Mouse (Mus musculus) liver, embryonic 15.5 days (tissue): ENCODE measurements around the gene Slc16a10. TPM values are rescaled to one million over a fixed set of nuclear protein-coding genes. Genes with fewer than 3 reads are reported as not detected.

Experiments used
- ATAC-seq: fragments of 200-750 bp; cut with Nextera tagmentation; 2 replicates; pipeline ENCODE4 v1.8.0; 2017; ENCODE audit warnings: moderate number of reproducible peaks, mild to moderate bottlenecking, moderate library complexity; ENCODE audit not compliant: insufficient read depth
- H3K27ac ChIP-seq: fragments of 300-500 bp; sonication (generic); replicated peaks from 2 replicates; pipeline ENCODE4 v1.5.1; 2015; ENCODE audit warnings: mild to moderate bottlenecking, inconsistent platforms
- H3K27me3 ChIP-seq: fragments of 300-500 bp; sonication (generic); 2 replicates; pipeline ENCODE4 v1.6.1; 2015; ENCODE audit warnings: mild to moderate bottlenecking, inconsistent platforms
- H3K36me3 ChIP-seq: fragments of 300-500 bp; sonication (generic); replicated peaks from 2 replicates; pipeline ENCODE4 v1.6.1; 2015; ENCODE audit warnings: moderate library complexity, mild to moderate bottlenecking, inconsistent platforms
- H3K4me1 ChIP-seq: fragments of 300-500 bp; sonication (generic); replicated peaks from 2 replicates; pipeline ENCODE4 v1.6.1; 2015; ENCODE audit warnings: inconsistent platforms
- H3K4me2 ChIP-seq: fragments of 300-500 bp; sonication (generic); 2 replicates; pipeline ENCODE4 v1.6.1; 2015; ENCODE audit warnings: moderate library complexity, mild to moderate bottlenecking, inconsistent platforms
- H3K4me3 ChIP-seq: fragments of 300-500 bp; sonication (generic); replicated peaks from 2 replicates; pipeline ENCODE4 v1.5.1; 2015; ENCODE audit warnings: mild to moderate bottlenecking, inconsistent platforms
- H3K9ac ChIP-seq: fragments of 300-500 bp; sonication (generic); 2 replicates; pipeline ENCODE4 v1.6.1; 2015; ENCODE audit warnings: moderate library complexity, mild to moderate bottlenecking, inconsistent platforms
- H3K9me3 ChIP-seq: fragments of 300-500 bp; sonication (generic); replicated peaks from 2 replicates; pipeline ENCODE4 v1.6.1; 2016; ENCODE audit warnings: inconsistent platforms
- WGBS: fragments of 180-500 bp; shearing (Covaris S2); methylation state at CpG from one replicate; pipeline ENCODE4 v1.1.7; 2015; ENCODE audit warnings: mixed read lengths; ENCODE audit not compliant: insufficient replicate concordance; 5-methylcytosine and 5-hydroxymethylcytosine counted together
- polyA plus RNA-seq: library from polyadenylated mRNA; unstranded; fragments of >200 nt; fragmentation: Nextera tagmentation; extraction: Ambion mirVana; gene quantifications from 2 replicates; pipeline ENCODE4 v1.2.1, GENCODE M21; 2015

Gene Slc16a10
- polyA plus RNA-seq, 1 experiment from 2014 or later: 79.2 TPM

GRCm38 (mm10) chr10:40067529-40067928 lies 74.5 kb downstream of the Slc16a10 start:
- ATAC-seq: no peak
- Histone ChIP-seq H3K27me3 (no peaks in the 10 kb centered on the region), H3K36me3 (peaks cover 62% of the 10 kb centered on the region), H3K4me2 (no peak overlapping the region), H3K9me3 (no peaks in the 10 kb centered on the region), H3K4me3 (no peak overlapping the region), H3K9ac (no peak overlapping the region), H3K4me1 (peaks cover 18% of the 10 kb centered on the region), H3K27ac (no peak overlapping the region)
- 93% methylated on average over 1 of the region's 1 CpGs for WGBS

- no peak overlapping the region for H3K9ac ChIP-seq
- H3K4me2 ChIP-seq: no peak overlapping the region
- peaks cover 65% of the 10 kb centered on the region for H3K36me3 ChIP-seq
- H3K27me3 ChIP-seq: no peaks in the 10 kb centered on the region
- H3K27ac ChIP-seq: no peak overlapping the region
- H3K4me3 ChIP-seq: no peak overlapping the region
- WGBS: no CpG with 5 or more reads among the region's 1 CpGs
- no peak for ATAC-seq
- no peaks in the 10 kb centered on the region for H3K9me3 ChIP-seq
- peaks cover 18% of the 10 kb centered on the region for H3K4me1 ChIP-seq
Measured at GRCm38 (mm10) chr10:40067071-40067470, 75.0 kb downstream of the Slc16a10 start.

GRCm38 (mm10) chr10:40065357-40065756 lies 76.7 kb downstream of the Slc16a10 start:
- Histone ChIP-seq H3K27me3 (no peaks in the 10 kb centered on the region), H3K4me3 (no peak overlapping the region), H3K36me3 (peaks cover 77% of the 10 kb centered on the region), H3K4me1 (peaks cover 12% of the 10 kb centered on the region), H3K9ac (no peak overlapping the region), H3K27ac (no peak overlapping the region), H3K9me3 (no peaks in the 10 kb centered on the region), H3K4me2 (no peak overlapping the region)
- WGBS: 58% methylated on average over 3 of the region's 3 CpGs
- ATAC-seq: no peak

- Histone ChIP-seq H3K9ac (no peak overlapping the region), H3K4me1 (peaks cover 4% of the 10 kb centered on the region), H3K36me3 (peaks cover 68% of the 10 kb centered on the region), H3K27me3 (no peaks in the 10 kb centered on the region), H3K27ac (peak overlapping the region; percentile 51), H3K4me3 (no peak overlapping the region), H3K9me3 (no peaks in the 10 kb centered on the region), H3K4me2 (0 out of 2 replicates have a peak overlapping the region, but pooled peaks have one; percentile 11)
- 60% methylated on average over 5 of the region's 5 CpGs for WGBS
- ATAC-seq: no peak
Measured at GRCm38 (mm10) chr10:40063291-40063890, 78.7 kb downstream of the Slc16a10 start.

- H3K36me3 ChIP-seq: peaks cover 63% of the 10 kb centered on the region
- H3K4me3 ChIP-seq: no peak overlapping the region
- ATAC-seq: no peak
- H3K9ac ChIP-seq: no peak overlapping the region
- peaks cover 4% of the 10 kb centered on the region for H3K4me1 ChIP-seq
- 0 out of 2 replicates have a peak overlapping the region, but pooled peaks have one; percentile 11 for H3K4me2 ChIP-seq
- WGBS: 79% methylated on average over 6 of the region's 6 CpGs
- no peaks in the 10 kb centered on the region for H3K9me3 ChIP-seq
- H3K27me3 ChIP-seq: no peaks in the 10 kb centered on the region
- peak overlapping the region; percentile 51; the same call in 1 of the 2 replicates for H3K27ac ChIP-seq
Measured at GRCm38 (mm10) chr10:40062812-40063211, 79.2 kb downstream of the Slc16a10 start.

- Histone ChIP-seq H3K9me3 (no peaks in the 10 kb centered on the region), H3K9ac (no peak overlapping the region), H3K4me1 (peaks cover 4% of the 10 kb centered on the region), H3K27me3 (no peaks in the 10 kb centered on the region), H3K36me3 (peaks cover 67% of the 10 kb centered on the region), H3K4me3 (no peak overlapping the region), H3K4me2 (no peak overlapping the region), H3K27ac (0 out of 2 replicates have a peak overlapping the region, but pooled peaks have one; percentile 51)
- WGBS: 90% methylated on average over 5 of the region's 5 CpGs
- no peak for ATAC-seq
Measured at GRCm38 (mm10) chr10:40061926-40062325, 80.1 kb downstream of the Slc16a10 start.

GRCm38 (mm10) chr10:40058786-40059120 lies 83.3 kb downstream of the Slc16a10 start:
- H3K4me1 ChIP-seq: peaks cover 4% of the 10 kb centered on the region
- no peaks in the 10 kb centered on the region for H3K9me3 ChIP-seq
- no peak overlapping the region for H3K9ac ChIP-seq
- no peaks in the 10 kb centered on the region for H3K27me3 ChIP-seq
- no peak for ATAC-seq
- WGBS: 79% methylated on average over 3 of the region's 3 CpGs
- H3K36me3 ChIP-seq: peaks cover 72% of the 10 kb centered on the region
- H3K27ac ChIP-seq: no peak overlapping the region
- no peak overlapping the region for H3K4me2 ChIP-seq
- no peak overlapping the region for H3K4me3 ChIP-seq

GRCm38 (mm10) chr10:40058062-40058785 lies 83.8 kb downstream of the Slc16a10 start:
- no peaks in the 10 kb centered on the region for H3K27me3 ChIP-seq
- no peak overlapping the region for H3K9ac ChIP-seq
- H3K4me3 ChIP-seq: no peak overlapping the region
- H3K9me3 ChIP-seq: no peaks in the 10 kb centered on the region
- H3K4me2 ChIP-seq: no peak overlapping the region
- H3K27ac ChIP-seq: no peak overlapping the region
- 60% methylated on average over 6 of the region's 6 CpGs for WGBS
- peaks cover 4% of the 10 kb centered on the region for H3K4me1 ChIP-seq
- peaks cover 75% of the 10 kb centered on the region for H3K36me3 ChIP-seq
- ATAC-seq: no peak

- H3K36me3 ChIP-seq: peaks cover 75% of the 10 kb centered on the region
Measured at GRCm38 (mm10) chr10:40057615-40058014, 84.4 kb downstream of the Slc16a10 start.

GRCm38 (mm10) chr10:40054455-40054854 lies 87.6 kb downstream of the Slc16a10 start:
- H3K36me3 ChIP-seq: peaks cover 73% of the 10 kb centered on the region
- H3K4me1 ChIP-seq: peaks cover 4% of the 10 kb centered on the region; the same call in 1 of the 2 replicates
- WGBS: 88% methylated on average over 8 of the region's 8 CpGs

More at GRCm38 (mm10) chr10:40057615-40058014, 84.4 kb downstream of the Slc16a10 start:
- ATAC-seq: no peak
- H3K9me3 ChIP-seq: no peaks in the 10 kb centered on the region
- no peak overlapping the region for H3K4me3 ChIP-seq
- no peaks in the 10 kb centered on the region for H3K27me3 ChIP-seq
- 40% methylated on average over 2 of the region's 2 CpGs for WGBS
- H3K4me2 ChIP-seq: no peak overlapping the region
- H3K9ac ChIP-seq: no peak overlapping the region
- peaks cover 4% of the 10 kb centered on the region; the same call in 1 of the 2 replicates for H3K4me1 ChIP-seq
- H3K27ac ChIP-seq: no peak overlapping the region

GRCm38 (mm10) chr10:40053896-40054295 lies 88.2 kb downstream of the Slc16a10 start:
- Histone ChIP-seq H3K4me1 (peaks cover 2% of the 10 kb centered on the region; the same call in 1 of the 2 replicates), H3K27ac (no peak overlapping the region), H3K9ac (no peak overlapping the region), H3K4me2 (no peak overlapping the region), H3K9me3 (no peaks in the 10 kb centered on the region), H3K36me3 (peaks cover 71% of the 10 kb centered on the region), H3K27me3 (no peaks in the 10 kb centered on the region), H3K4me3 (no peak overlapping the region)
- ATAC-seq: no peak
- WGBS: 85% methylated on average over 4 of the region's 4 CpGs

More at GRCm38 (mm10) chr10:40054455-40054854, 87.6 kb downstream of the Slc16a10 start:
- Histone ChIP-seq H3K4me2 (no peak overlapping the region), H3K27ac (no peak overlapping the region), H3K9ac (no peak overlapping the region), H3K4me3 (no peak overlapping the region), H3K9me3 (no peaks in the 10 kb centered on the region), H3K27me3 (no peaks in the 10 kb centered on the region)
- ATAC-seq: no peak
